Mouse (Mus musculus) gastrocnemius, postnatal 14 days (tissue): ENCODE results near the gene Alyref. TPM values are rescaled to one million over a fixed set of nuclear protein-coding genes. Genes with fewer than 3 reads are reported as not detected.
"Not testable (repeated sequence)": the region's sequence is repeated elsewhere in the genome, so short reads cannot be mapped to it uniquely, and the experiment has no call there.

ENCODE experiments used
- DNase-seq: peaks from one replicate; pipeline ENCODE4 v3.0.0; 2021; ENCODE audit warnings: mixed read lengths
- intact Hi-C: fragments of 180-260 bp; cut with DNase I; formaldehyde crosslinking; loops from one replicate; pipeline ENCODE4 v1.15.1; 2025; ENCODE audit warnings: low total_unique reads
- total RNA-seq, 2 experiments: library from RNA; stranded (reverse); gene quantifications; 2 replicates each; pipeline ENCODE4 v1.2.3; 2021

Gene Alyref
- total RNA-seq, 2 experiments from 2014 or later, result 44.6 to 60.9 TPM

GRCm38 (mm10) chr11:120577211-120578023 is 20.7 kb downstream of the Alyref start:
- intact Hi-C loops, result no loop called here
- no peak for DNase-seq

DNA sequence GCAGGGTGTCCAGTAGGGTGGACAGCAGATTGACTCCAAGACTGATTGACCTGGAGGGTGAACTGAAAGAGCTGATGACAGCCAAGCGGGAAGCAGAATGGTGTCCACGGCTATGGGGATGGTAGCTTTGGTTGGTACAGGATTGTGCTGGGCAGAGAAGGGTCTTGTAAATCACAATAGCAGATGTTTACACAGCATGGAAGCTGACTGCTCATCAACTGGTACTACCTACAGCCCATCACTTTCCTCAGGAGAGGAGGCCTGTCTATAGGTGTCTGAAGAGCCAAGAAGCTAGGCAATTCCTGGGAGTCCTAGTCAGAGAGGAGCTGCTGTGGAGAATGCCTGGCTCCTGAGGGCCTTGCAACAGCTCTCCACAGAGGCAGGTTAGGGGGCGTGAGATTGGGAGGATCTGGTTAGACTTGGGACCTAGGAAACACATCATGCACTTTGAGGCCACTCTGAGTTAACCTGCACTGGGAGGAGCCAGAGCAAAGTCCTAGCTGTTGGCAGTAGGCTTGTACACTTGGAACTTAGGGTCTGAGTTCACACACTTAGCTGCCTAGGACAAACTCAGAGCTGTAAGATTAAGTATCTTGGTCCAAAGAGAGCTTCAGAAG is 21.7 kb downstream of the Alyref start:
- intact Hi-C loops, result no loop called here
- no peak for DNase-seq

DNA sequence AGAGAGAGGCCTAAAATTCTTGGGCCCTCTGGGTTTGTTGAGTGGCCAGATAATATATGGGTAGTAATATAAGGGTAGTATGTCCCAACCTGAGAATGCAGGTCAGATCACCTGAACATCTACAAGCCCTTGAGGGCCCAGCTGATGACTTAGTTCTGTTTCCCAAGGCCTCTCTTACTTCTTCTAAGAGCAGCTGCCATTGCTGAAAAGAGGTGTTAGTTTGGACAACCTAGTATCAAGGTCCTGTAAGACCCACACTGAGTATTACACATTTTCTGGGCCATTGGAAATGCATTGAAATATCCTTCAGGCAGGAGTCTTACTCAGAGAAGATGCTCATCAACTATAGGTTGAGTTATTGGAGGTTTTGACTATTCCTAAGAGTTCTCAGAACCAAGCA is 22.2 kb downstream of the Alyref start:
- DNase-seq, result no peak
- intact Hi-C loops, result no loop called here

- no peak for DNase-seq
- intact Hi-C loops, result no loop called here
These were observed 23.1 kb downstream of the Alyref start for GRCm38 (mm10) chr11:120575046-120575445.

- intact Hi-C loops, result no loop called here
- no peak for DNase-seq
These were observed 23.9 kb downstream of the Alyref start for GRCm38 (mm10) chr11:120574278-120574600.

GRCm38 (mm10) chr11:120573585-120574277 is 24.4 kb downstream of the Alyref start:
- intact Hi-C loops, result no loop called here

DNA sequence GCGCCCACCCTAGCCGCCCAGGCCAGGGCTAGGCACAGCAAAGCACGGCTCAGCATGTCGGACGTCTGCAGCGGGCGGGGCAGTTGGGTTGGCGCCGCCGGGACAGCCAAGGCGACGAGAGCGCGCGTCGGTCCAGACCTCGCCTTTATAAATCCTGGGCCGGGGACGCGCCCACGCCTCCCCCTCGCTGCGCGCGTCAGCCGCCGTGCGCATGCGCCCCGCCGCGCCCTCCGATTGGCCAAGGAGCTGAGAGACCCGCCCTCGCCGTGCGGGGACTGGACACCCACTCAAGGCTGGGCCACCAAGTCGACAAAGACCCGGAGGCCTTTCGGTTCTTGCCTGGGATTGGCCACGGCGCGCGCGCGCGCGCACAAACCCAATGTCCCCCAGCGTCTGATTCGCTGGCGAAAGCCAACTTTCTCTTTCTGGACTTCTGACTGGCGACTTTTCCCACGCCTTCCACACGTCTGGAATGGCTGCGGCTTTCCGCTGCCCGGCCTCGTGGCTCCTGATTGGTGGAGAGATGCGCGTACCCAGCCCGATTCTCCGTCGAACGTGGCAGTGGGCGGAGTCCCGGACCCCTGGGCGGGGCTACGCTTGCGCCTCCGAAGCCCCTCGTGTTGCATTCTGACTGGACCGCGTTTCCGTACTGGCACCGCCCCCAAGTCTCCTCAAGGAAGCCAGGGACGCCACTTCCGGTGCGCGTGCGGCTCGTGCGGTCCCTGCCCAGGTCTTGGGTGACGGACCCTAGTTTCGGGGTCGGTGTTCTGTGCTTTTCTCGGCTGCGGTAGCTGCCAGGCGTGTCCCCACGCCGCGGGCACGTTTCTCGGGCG is 25.2 kb downstream of the Alyref start, which contains the start of gene P4hb:
P4hb (minus strand) TSS at position 502 of the 833 bp plus-strand sequence.
- intact Hi-C loops, result no loop called here
- peak; percentile 100 for DNase-seq

More at GRCm38 (mm10) chr11:120573585-120574277, 24.4 kb downstream of the Alyref start:
- DNase-seq, result no peak

DNA sequence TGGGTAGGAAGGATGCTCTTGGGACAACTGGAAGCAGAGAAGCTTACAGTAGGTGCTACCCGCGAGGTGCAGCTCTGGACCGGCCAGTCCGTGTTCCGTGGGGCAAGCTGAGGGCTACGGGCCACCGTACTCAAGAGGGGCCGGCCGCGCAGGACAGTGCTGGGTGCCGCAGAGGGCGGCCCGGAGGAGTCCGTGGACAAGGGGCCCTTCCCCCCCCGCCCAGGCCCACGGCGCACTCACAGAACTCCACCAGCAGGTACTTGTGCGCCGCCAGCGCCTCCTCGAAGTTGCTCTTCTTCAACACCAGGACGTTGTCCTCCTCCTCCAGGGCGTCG is 25.8 kb downstream of the Alyref start:
- intact Hi-C loops, result no loop called here
- no peak for DNase-seq

- no peak for DNase-seq
- intact Hi-C loops, result no loop called here
These were observed 26.3 kb downstream of the Alyref start for GRCm38 (mm10) chr11:120571754-120572416.

DNA sequence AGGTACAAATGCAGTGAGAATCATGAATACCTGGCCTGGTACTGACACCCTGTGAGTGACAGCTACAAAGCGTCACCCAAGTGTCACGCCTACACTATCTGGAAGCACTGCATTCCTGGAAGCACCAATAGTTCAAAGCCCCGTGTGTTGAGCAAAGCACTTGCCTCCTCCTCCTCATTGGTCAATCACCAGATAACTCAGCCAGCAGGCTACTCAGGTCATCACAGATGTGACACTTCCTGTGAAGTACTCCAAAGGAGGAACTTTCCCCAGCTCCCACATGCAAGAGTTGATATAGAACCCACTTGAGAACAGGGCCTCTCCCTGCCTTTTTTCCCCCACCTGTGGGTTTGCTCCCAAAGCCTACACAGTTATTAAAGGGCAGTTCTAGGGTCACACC is 27.0 kb downstream of the Alyref start:
- DNase-seq, result no peak
- intact Hi-C loops, result no loop called here

DNA sequence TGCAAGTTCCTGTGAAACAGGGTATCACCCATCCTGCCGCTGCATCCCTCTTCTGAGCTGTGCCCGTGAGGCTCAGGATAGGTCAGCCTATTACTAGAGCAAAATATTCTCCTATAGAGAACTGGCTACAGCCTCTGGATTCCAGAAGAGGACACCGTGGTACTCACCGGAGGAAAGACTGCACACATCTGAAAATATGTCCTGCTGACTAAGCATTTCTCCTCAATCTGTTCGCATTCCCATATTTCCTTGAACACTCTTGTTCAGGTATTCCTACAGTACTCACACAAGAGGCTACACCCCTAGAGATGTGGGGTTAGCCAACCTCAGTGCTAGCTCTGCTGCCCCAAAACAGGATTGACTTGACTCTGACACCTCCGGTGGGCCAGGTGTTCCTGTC is 29.8 kb downstream of the Alyref start:
- DNase-seq, result no peak
- intact Hi-C loops, result no loop called here

GRCm38 (mm10) chr11:120565114-120565513 is 33.1 kb downstream of the Alyref start:
- no peak for DNase-seq
- intact Hi-C loops, result no loop called here

GRCm38 (mm10) chr11:120562949-120563348 is 35.2 kb downstream of the Alyref start:
- intact Hi-C loops, result loop anchor here (5.0 kb wide), 1 partner anchor 51 kb away; no protein-coding TSS in a partner anchor
- no peak for DNase-seq

DNA sequence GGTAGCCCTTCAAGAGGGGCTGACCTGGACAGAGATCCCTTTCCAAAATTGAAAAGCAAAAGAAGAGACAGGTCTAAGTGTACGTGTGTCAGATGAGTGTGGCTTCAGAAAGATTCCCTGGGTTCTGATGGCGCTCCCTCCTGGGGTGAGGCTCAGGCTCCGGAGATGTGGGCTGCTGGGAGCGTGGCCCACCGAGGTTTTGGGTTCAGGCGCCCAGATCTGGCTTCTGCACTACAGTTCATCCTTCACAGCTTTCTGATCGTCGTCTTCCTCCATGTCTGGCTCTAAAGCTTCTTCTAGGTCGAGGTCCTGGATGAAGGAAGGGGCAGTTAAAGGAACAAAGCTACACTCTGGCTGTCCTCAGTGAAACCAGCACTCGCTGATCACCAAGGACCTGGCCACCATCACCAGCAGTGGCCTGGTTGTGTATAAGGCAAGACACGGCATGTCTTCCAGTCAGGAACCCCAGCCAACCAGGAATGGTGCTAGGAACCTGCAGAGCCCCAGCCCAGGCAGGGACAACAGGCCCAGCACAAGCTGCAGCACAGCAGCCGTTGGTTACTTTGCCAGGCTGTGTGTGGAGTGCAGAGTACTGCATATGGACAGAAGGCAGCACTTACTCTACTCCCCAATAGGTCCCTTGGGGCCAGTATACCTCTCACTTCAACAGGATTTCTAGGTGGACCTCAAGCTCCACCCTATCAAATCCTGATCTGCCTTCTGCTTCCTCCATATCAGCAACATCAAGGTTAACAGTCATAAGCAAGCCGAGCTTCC is 37.0 kb downstream of the Alyref start:
- DNase-seq, result no peak
- intact Hi-C loops, result loop anchor here (5.0 kb wide), 1 partner anchor 49 kb away; no protein-coding TSS in a partner anchor

GRCm38 (mm10) chr11:120558843-120559242 is 39.3 kb downstream of the Alyref start:
- DNase-seq, intact Hi-C loops: not testable (repeated sequence)

- intact Hi-C loops, result no loop called here
- DNase-seq, result no peak
These were observed 42.9 kb downstream of the Alyref start for GRCm38 (mm10) chr11:120555260-120555659.

DNA sequence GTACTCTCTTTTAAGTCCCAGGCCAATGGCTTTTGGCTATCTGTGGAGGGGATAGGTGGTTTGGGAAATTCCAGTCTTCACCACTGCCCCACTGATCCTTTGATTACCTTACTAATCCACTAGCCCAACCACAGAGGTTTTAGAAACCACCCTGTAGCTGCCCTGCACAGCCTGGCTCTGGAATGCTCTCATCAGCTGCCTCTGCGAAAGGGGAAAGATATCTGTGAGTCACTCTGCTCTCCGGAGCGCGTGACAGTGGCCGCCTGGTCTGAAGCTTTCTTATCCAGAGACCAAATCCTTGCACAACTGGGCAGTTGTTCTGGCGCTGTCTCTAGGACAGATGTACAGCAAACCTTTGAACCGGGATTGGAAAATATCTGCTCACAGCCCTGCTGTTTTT is 43.3 kb downstream of the Alyref start:
- intact Hi-C loops, result no loop called here
- DNase-seq, result no peak

- no peak for DNase-seq
- intact Hi-C loops, result no loop called here
These were observed 45.4 kb downstream of the Alyref start for GRCm38 (mm10) chr11:120552736-120553135.
